Mouse (Mus musculus) splenic B cell, adult 2 months (primary cell): ENCODE measurements around the gene Hs1bp3.

Experiments used
- DNase-seq: peaks from one replicate; pipeline ENCODE4 v3.0.0-alpha.2; 2011; ENCODE audit warnings: low read depth, low spot score
- H3K27me3 ChIP-seq: 2 replicates; pipeline ENCODE4 v1.6.1; 2012; ENCODE audit warnings: mild to moderate bottlenecking, low read length, moderate library complexity, mixed read lengths; ENCODE audit not compliant: control insufficient read depth, poor library complexity, insufficient read depth, severe bottlenecking
- H3K36me3 ChIP-seq: 2 replicates; pipeline ENCODE4 v1.6.1; 2012; ENCODE audit warnings: mild to moderate bottlenecking, low read length, moderate library complexity, mixed read lengths; ENCODE audit not compliant: control insufficient read depth, poor library complexity, insufficient read depth, severe bottlenecking

Hs1bp3 gene

DNA sequence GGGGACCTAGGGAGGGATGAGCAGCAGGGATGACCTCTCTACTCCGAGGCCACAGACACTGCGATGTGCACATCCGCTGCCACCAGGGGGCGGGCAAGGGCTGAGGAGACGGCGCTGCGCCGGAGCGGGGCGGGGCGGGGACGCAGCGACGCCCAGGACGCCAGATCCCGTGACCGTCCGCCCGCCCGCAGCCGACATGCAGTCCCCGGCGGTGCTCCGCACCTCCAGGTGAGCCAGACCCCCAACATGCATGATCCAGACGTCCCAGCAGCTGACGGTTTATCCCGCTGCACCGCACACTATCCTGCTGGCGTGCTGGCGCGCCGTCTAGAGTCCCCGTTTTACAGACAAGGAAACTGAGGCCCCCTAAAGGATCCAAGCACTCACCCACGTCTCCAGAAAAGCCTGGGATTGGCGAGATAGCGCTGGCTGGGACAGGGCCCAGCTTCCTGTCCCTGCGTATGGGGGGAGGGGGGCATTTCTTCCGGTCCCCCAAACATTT is at the start of gene Hs1bp3:
Hs1bp3 (plus strand) TSS at position 163 of the 502 bp plus-strand sequence.
- peak; percentile 93 for DNase-seq
- Histone ChIP-seq H3K27me3 (no peaks in the 10 kb centered on the region), H3K36me3 (no peaks in the 10 kb centered on the region)

DNA sequence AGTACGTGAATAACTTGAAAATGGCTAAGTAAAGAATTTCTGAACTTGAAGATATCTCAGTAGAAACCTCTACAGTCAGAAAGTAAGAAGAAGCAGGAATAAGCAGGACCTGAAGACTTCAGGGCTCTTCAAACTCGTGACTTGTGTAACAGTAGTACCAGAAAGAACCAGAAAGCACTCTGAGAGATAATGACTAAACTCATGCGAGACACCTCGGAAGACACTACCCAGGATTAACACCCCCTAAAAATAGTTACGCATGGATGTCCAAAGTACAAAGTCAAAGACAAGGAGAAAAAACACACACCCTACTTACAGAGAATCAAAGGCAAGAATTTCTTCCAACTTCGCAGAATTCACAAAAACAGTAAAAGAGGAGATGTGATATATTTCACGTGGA is 46.9 kb upstream of the Hs1bp3 start:
- Histone ChIP-seq H3K36me3 (0 out of 2 replicates have a peak, but pooled peaks cover 4% of the 10 kb centered on the region), H3K27me3 (no peaks in the 10 kb centered on the region)
- DNase-seq: no peak

DNA sequence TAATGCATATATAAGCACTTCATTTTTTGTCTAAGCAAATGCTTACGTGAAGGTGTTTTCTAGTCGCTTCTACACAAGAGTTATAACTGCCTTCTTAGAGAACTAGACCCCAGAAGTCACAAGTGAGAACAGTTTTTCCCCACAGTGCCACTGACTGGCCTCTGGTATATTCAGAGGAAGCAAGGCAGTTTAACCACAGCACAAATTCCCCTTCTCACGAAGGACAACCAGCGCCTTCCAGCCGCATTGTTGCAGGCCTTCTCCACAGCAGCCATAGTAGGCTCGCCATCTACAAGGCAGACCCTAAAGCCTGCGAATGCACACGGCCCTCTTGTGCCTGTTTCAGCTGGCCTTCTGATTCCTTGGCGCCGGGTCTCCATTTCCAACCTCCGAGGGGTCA is 43.6 kb upstream of the Hs1bp3 start:
- Histone ChIP-seq H3K36me3 (0 out of 2 replicates have a peak, but pooled peaks cover 4% of the 10 kb centered on the region), H3K27me3 (no peaks in the 10 kb centered on the region)
- no peak for DNase-seq

DNA sequence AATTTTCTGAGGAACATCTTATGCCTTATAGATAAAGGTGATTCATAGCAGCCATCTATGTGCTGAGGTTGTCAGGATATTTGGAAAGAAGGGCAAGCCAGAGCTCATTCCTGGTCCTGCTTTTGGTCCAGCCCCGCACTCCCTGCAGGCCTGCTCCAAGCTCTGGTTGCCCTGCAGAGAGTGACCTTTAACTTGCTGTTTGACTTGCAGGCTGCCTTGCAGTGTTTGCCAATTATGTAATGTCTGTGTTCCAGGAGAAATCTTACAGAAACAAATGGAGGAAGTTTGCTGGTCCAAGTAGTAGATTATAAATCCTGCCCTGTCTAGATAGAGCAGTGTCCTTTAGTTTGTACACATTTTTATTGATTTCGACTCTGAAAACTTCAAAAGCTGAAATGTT is 41.8 kb upstream of the Hs1bp3 start:
- no peaks in the 10 kb centered on the region for H3K27me3 ChIP-seq
- 0 out of 2 replicates have a peak, but pooled peaks cover 4% of the 10 kb centered on the region for H3K36me3 ChIP-seq
- no peak for DNase-seq

DNA sequence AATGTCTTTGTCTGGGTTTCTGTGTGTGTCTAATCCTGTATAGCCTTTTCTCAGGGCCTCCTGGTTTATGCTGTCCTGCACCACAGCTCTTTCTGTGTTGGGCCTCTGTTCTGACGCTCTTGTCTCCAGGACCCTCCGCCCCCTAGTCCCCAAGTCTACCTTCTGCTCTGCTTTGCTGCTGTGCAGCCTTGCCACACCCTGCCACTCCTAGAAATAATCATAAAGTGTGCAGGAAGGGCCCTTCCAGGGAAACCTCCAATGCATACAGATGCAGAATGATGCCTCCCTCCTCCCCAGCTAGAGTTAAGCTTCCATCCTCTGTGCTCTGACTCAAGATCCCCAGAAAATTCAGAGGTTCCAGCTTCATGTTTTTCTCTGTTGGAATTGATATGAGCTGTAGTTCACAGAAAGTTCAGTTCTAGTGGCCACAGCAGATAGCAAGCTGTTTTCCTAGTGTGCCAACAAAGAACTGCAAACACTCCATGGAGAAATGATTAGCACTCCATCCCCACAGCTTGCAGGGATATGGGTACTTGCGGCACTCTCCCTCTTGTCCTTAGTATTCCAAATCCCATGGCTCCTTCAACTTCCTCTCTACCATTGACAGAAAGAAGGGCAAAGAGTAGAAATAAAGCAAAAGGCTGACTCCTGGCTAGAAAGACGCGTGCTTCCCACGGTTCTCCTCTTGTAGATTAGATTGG is 39.6 kb upstream of the Hs1bp3 start:
- no peaks in the 10 kb centered on the region for H3K27me3 ChIP-seq
- 0 out of 2 replicates have a peak, but pooled peaks cover 4% of the 10 kb centered on the region for H3K36me3 ChIP-seq
- no peak for DNase-seq

DNA sequence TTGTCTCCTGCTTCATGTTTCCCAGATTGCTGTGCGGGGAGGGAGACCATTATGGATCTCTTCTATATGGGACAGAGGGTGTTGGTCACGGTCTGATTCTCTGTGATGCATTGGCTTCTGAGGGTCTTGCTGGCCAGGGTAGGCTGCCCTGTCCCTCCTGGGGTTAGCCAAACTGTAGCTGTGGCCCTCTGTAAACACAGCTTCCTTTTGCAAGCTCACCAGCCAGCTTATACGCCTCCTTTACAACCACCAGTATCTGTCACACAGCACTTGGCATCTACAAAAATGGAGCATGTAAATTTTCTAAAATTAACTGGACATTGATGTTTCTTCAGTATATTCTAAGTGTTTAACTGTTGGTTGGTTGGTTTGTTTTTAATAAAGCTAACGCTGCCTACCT is 37.8 kb upstream of the Hs1bp3 start:
- DNase-seq: no peak
- Histone ChIP-seq H3K27me3 (no peaks in the 10 kb centered on the region), H3K36me3 (0 out of 2 replicates have a peak, but pooled peaks cover 4% of the 10 kb centered on the region)

DNA sequence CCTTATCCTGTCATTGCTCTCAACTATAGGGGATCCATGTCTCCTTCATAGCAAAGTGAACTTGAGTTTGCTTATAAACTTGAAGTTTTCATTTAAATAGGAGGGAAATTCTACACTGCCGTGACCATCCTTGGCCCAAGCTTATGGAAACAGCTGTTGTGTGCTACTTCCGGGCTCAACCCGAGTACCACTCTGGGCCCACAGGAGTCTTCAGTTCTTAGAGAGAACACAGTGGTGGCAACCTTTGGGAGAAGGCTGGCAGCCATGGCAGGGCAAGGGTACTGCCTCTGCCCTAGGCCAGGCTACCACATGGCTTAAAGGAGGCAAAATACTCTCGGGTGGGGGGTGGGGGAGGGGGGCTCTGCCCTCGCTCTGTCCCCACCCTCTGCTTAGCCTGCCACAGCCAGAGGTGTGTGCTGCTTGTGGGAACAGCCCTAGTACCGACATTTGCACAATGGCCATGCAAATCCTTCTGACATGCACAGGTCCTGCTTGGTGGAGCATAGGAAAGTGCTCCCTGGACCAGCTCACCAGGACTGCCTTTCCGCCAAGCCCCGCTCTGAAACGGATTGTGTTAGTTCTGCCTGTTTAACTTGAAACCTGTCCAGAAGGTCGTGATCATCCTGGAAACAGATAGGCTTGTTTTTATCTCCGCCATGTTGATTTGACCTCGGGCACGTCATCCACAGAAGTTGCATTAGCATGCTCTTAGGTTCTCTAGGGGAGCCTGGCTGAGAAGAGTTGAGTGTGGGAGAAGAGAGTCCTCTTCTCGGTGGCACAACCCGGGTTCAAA is 31.8 kb upstream of the Hs1bp3 start:
- Histone ChIP-seq H3K27me3 (no peaks in the 10 kb centered on the region), H3K36me3 (peaks cover 8% of the 10 kb centered on the region; the same call in 1 of the 2 replicates)
- DNase-seq: no peak

DNA sequence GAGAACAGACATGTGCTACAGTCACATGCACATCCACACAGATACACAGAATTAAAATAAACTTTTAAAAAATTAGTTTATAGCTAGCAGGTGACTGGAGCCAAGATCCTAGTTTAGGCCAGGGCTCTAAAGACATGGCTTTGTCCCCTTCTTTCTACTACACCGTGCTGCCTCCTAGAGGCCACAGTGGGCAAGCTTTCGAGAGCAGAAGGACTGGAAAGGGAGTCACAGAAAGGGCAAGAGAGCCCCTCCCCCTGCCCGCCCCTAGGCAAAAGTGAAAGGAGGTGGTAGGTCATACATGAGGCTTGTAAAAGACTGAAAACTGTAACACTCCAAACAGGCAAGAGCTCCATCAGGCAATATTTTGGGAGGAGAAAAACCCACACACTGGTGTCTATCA is 25.3 kb upstream of the Hs1bp3 start:
- no peaks in the 10 kb centered on the region for H3K27me3 ChIP-seq
- H3K36me3 ChIP-seq: peaks cover 2% of the 10 kb centered on the region; the same call in 1 of the 2 replicates
- no peak for DNase-seq

DNA sequence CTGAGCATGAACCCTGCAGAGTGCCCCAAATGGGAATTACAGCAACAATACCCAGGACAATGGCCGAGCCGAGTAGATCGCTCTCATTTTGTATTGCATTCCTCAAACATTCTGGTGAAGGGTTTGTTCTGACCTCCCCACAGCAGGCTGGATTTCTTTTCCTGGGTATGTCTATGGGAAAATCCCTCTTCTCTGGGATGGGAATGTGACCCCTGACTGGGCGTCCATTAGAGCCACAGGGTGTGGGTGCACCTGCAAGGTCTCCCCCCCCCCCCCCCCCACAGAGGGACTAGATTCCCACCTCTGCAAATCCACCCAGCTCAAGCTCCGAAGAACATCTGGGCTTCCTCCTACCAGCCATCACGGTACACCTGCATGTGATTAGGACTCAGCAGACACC is 24.1 kb upstream of the Hs1bp3 start:
- Histone ChIP-seq H3K27me3 (no peaks in the 10 kb centered on the region), H3K36me3 (peaks cover 2% of the 10 kb centered on the region; the same call in 1 of the 2 replicates)
- DNase-seq: no peak

DNA sequence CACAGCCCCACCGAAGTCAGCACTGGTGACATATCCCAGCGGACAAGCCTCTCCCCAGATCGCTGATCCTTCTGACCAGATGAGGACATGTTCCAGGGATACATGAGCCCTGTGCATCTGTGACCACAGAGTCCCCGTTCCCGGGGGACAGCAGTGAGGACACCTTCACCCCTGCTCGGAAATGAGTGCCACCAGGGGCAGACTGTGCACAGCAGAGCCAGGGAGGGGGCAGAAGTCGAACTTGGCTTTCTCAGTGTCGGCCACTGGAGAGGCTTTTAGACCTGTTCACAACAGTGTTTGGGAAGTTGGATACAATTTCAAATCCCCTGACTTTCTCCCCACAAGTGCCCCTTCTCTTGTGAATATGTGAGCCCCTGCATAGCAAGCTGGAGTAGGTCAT is 23.7 kb upstream of the Hs1bp3 start:
- no peak for DNase-seq
- peaks cover 2% of the 10 kb centered on the region; the same call in 1 of the 2 replicates for H3K36me3 ChIP-seq

DNA sequence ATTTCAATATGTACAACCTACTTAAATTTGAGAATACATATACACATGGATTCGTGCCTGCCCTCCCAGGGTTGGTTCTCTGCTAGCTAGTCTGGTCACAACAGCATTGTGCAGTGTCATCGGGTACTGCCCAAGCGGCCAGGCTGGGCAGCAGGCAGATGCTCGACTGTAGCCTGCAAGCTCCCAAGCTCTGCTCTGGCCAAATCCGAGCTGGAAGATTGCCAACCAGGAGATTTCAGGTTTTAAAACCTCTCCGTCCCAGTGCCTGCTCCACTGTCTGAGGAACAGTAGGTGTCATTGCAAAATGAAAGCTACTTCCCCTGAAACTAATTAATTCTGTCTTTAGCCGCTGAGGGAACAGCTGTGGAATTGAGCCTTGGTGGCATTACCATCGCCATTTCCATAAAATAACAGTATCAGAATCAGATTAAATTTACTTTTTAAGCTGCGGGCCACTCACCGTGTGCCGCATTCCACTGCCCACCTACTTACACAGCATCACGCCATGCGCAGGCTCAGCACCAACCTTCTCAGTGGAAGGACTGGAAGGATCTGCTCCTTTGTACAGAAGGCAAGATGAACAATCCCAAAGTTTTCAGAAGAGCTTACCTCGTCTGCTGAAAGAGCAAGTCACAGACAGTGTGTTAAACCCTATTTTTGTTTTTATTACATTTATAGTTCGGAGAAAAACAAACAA is 21.9 kb upstream of the Hs1bp3 start:
- H3K36me3 ChIP-seq: no peaks in the 10 kb centered on the region
- H3K27me3 ChIP-seq: no peaks in the 10 kb centered on the region
- no peak for DNase-seq

More for the DNA sequence above, 23.7 kb upstream of the Hs1bp3 start:
- H3K27me3 ChIP-seq: no peaks in the 10 kb centered on the region

DNA sequence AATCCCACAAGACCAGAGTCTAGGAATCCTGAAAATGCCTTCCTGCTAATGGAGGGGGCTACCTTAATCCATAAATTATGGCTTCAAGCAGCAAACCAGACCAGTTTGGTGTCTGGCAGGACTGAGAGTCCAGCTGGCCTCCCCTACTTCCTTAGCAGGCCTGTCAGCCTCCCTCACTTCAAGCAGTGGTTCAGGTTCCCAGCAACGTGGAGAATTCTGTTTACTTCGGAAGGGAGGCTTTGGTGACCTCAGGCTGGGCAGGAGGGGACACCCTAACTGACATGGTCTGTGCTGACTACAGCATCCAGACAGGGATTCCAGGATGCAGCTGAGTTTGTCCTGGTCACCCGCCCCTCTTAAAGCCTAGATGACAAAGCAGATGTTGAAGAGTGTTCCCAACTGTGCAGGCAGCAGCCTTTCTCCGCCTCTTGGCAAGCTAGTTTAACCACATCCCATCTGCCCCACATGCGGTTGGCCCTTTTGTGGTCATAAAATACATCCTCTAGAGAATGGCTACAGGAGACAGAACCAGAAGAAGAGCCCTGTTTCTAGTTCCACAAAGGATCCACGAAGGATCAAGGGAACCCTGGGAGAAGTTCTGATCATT is 17.8 kb upstream of the Hs1bp3 start:
- no peak for DNase-seq
- H3K36me3 ChIP-seq: no peaks in the 10 kb centered on the region
- H3K27me3 ChIP-seq: no peaks in the 10 kb centered on the region; the same call in none of the 2 replicates

DNA sequence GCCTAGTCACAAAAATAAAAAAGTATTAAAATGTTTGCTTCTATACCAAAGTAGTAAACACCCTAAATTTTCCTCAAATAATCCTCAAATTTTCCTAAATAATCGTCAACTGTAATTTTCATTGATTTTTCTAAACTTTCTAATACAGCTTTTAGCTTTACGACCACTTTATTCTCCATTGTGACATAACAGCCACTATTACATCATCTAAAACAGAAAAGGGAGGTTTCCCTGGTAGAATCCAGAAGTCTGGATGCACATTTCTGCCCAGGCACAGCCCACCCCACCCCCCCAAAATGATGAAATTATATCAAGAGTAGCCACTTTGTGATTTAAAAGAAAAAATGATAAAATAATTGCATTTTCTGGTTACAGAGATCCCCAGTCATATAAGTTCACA is 17.1 kb upstream of the Hs1bp3 start:
- DNase-seq: no peak
- Histone ChIP-seq H3K36me3 (no peaks in the 10 kb centered on the region), H3K27me3 (no peaks in the 10 kb centered on the region; the same call in none of the 2 replicates)

DNA sequence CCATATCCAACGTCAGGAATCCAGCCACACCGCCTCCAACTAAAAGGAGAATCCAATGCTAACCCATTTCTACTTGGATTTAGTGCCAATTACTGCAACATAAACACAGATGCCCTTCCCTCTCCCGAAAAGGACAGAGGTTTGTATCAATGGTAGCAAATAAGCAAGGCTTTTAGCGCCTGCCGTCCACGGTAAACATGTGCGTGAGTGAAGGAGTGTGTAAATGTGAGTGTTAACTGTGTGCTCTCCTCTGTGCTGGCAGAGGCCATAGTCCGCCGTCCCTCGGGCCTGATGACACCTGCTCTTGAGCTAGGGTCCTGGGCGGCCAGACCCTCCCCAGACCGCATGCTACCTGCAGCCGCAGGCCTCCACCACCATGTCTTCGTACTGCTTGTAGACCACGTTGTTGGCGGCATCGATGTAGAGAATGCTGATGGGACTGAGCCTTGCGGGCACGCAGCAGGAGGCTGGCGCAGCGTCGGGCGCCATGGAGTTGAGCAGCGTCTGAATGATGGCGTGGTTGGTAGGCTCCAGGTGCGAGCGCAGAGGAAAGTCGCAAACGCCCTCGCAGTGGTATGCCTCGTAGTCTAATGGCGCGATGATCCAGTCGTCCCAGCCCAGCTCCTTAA is 15.5 kb upstream of the Hs1bp3 start:
- DNase-seq: no peak
- Histone ChIP-seq H3K36me3 (no peaks in the 10 kb centered on the region), H3K27me3 (peaks cover 2% of the 10 kb centered on the region)
